Mouse (Mus musculus) bone marrow macrophage, adult 2 months (primary cell): Measurements from ENCODE around the gene 4930518I15Rik. TPM values are rescaled to one million over a fixed set of nuclear protein-coding genes. Genes with fewer than 3 reads are reported as not detected.

ENCODE experiments used
- H3K27ac ChIP-seq: 2 replicates; pipeline ENCODE4 v1.5.1; 2012; ENCODE audit warnings: low read depth, low read length; ENCODE audit not compliant: insufficient read depth
- H3K4me1 ChIP-seq: 2 replicates; pipeline ENCODE4 v1.6.1; 2012; ENCODE audit warnings: low read length; ENCODE audit not compliant: control insufficient read depth, insufficient read depth
- H3K4me3 ChIP-seq: 2 replicates; pipeline ENCODE4 v1.5.1; 2012; ENCODE audit warnings: mild to moderate bottlenecking, low read length, moderate library complexity; ENCODE audit not compliant: insufficient read depth
- CTCF ChIP-seq: IDR thresholded peaks from 2 replicates; pipeline ENCODE4 v1.5.1; 2012; ENCODE audit warnings: low read depth, mild to moderate bottlenecking, low read length, moderate library complexity
- POLR2A ChIP-seq: IDR thresholded peaks from 2 replicates; pipeline ENCODE4 v1.6.1; 2012; ENCODE audit warnings: mild to moderate bottlenecking, low read depth, low read length, borderline replicate concordance
- polyA plus RNA-seq: library from polyadenylated mRNA; stranded (reverse); fragments of >200 nt; gene quantifications from 2 replicates; pipeline ENCODE4 v1.2.4, GENCODE M21; 2012; ENCODE audit not compliant: missing spikeins, insufficient read depth, insufficient read length

The 4930518I15Rik gene
- polyA plus RNA-seq, 1 experiment: 6.4 TPM

DNA sequence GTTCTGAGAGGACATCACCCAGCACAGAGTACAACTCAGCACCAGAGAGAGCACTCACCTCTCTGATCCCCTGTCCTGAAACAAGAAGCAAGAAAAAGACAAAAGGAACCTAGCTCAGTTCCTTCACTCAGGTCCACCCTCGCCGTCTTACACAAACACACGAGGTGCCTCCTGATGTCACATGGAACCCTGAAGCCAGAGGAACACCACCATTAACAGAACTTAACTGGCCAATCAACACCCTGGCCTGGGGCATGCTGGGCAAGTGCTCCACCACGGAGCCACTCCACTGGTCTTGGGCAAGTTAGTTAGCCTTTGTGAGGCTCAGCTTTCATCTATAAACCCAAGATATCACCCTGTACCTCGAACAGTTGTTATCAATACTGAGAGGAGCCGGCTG is 50.9 kb downstream of the 4930518I15Rik start:
- no peak for TF ChIP-seq CTCF
- TF ChIP-seq POLR2A: no peak
- Histone ChIP-seq H3K4me1 (no peaks in the 10 kb centered on the region), H3K4me3 (no peak overlapping the region), H3K27ac (no peak overlapping the region)

Other genes with a start within 250 kb of the 4930518I15Rik start
- gene Dlgap4, start 244.2 kb downstream of the 4930518I15Rik start, polyA plus RNA-seq: 66.7 and 72.1 TPM in 2 replicates
- gene Myl9, start 82.5 kb downstream of the 4930518I15Rik start, polyA plus RNA-seq: 5.1 and 7.6 TPM in 2 replicates
- not detected in 2 replicates for gene Tgif2, start 17.9 kb downstream of the 4930518I15Rik start, polyA plus RNA-seq
- 162 and 175 TPM in 2 replicates for gene Rab5if, start 5.2 kb upstream of the 4930518I15Rik start, polyA plus RNA-seq
- gene Sla2, start 29.2 kb upstream of the 4930518I15Rik start, polyA plus RNA-seq: not detected in 2 replicates
- gene Ndrg3, start 134.1 kb upstream of the 4930518I15Rik start, polyA plus RNA-seq: 68.3 and 81.0 TPM in 2 replicates
- gene Dsn1, start 149.2 kb upstream of the 4930518I15Rik start, polyA plus RNA-seq: 11.4 and 13.0 TPM in 2 replicates
- gene Soga1, start 221.3 kb upstream of the 4930518I15Rik start, polyA plus RNA-seq: 10.9 and 14.9 TPM in 2 replicates
- gene Tldc2, start 229.1 kb upstream of the 4930518I15Rik start, polyA plus RNA-seq: not detected in 2 replicates